In genomic region chr16:83423096-83423495, GRCm38 (mm10) we compare ENCODE assay signal across 26 mouse cellular contexts.
"Had no signal": no experiment of that assay in that cellular context is flagged by ENCODE, and none has a peak within 500 bp of the region (broad histone marks: within the 10 kb centered on the region; RNA-seq: fewer than 3 reads in every experiment).

No protein-coding gene starts in this region.

- H3K9me3 ChIP-seq: heart, embryonic 10.5 days; heart, embryonic 12.5 days; hindbrain, embryonic 10.5 days; hindbrain, embryonic 12.5 days; hindbrain, embryonic 15.5 days; limb, embryonic 10.5 days; limb, embryonic 12.5 days; liver, embryonic 13.5 days; liver, embryonic 15.5 days had no signal

- H3K27ac ChIP-seq: gastrocnemius, adult 2 months; heart, embryonic 10.5 days; hindbrain, embryonic 10.5 days; hindbrain, embryonic 12.5 days; hindbrain, embryonic 15.5 days; hindbrain, postnatal 0 days; layer of hippocampus, adult 2 months; limb, embryonic 10.5 days; limb, embryonic 12.5 days; liver, embryonic 13.5 days; liver, embryonic 15.5 days had no signal

- H3K27me3 ChIP-seq: heart, embryonic 12.5 days; hindbrain, embryonic 12.5 days; hindbrain, embryonic 15.5 days; limb, embryonic 12.5 days; liver, embryonic 13.5 days; liver, embryonic 15.5 days had no signal

- H3K4me3 ChIP-seq: gastrocnemius, adult 2 months; heart, embryonic 10.5 days; heart, embryonic 12.5 days; hindbrain, embryonic 10.5 days; hindbrain, embryonic 12.5 days; hindbrain, embryonic 15.5 days; layer of hippocampus, adult 2 months; limb, embryonic 10.5 days; limb, embryonic 12.5 days; liver, embryonic 13.5 days; liver, embryonic 15.5 days had no signal

- H3K9ac ChIP-seq: heart, embryonic 12.5 days; hindbrain, embryonic 12.5 days; hindbrain, embryonic 15.5 days; limb, embryonic 12.5 days; liver, embryonic 13.5 days; liver, embryonic 15.5 days; liver, postnatal 0 days had no signal

- H3K36me3 ChIP-seq: heart, embryonic 10.5 days; heart, embryonic 12.5 days; hindbrain, embryonic 10.5 days; hindbrain, embryonic 12.5 days; hindbrain, embryonic 15.5 days; limb, embryonic 10.5 days; limb, embryonic 12.5 days; liver, embryonic 13.5 days; liver, embryonic 15.5 days had no signal

- ATAC-seq: hindbrain, postnatal 0 days; intestine, postnatal 0 days; liver, postnatal 0 days had no signal

- DNase-seq: gastrocnemius, adult 2 months; gastrocnemius, postnatal 10 days; gastrocnemius, postnatal 25 days; heart, adult 18-20 months; heart, postnatal 10 days; heart, postnatal 4 days; kidney, adult 18-20 months; kidney, adult 8-10 months; kidney, postnatal 10 days; kidney, postnatal 25 days; kidney, postnatal 4 days; liver; liver, embryonic 13.5 days; liver, postnatal 0 days had no signal

- H3K4me1 ChIP-seq: heart, embryonic 10.5 days; heart, embryonic 12.5 days; hindbrain, embryonic 10.5 days; hindbrain, embryonic 12.5 days; hindbrain, embryonic 15.5 days; limb, embryonic 10.5 days; limb, embryonic 12.5 days; liver, embryonic 13.5 days; liver, embryonic 15.5 days had no signal

- H3K4me2 ChIP-seq: heart, embryonic 12.5 days; hindbrain, embryonic 12.5 days; hindbrain, embryonic 15.5 days; limb, embryonic 12.5 days; liver, embryonic 11.5 days; liver, embryonic 13.5 days; liver, embryonic 15.5 days had no signal
